Mouse (Mus musculus): ENCODE measurements around the gene Tbxas1.

The Tbxas1 gene

DNA sequence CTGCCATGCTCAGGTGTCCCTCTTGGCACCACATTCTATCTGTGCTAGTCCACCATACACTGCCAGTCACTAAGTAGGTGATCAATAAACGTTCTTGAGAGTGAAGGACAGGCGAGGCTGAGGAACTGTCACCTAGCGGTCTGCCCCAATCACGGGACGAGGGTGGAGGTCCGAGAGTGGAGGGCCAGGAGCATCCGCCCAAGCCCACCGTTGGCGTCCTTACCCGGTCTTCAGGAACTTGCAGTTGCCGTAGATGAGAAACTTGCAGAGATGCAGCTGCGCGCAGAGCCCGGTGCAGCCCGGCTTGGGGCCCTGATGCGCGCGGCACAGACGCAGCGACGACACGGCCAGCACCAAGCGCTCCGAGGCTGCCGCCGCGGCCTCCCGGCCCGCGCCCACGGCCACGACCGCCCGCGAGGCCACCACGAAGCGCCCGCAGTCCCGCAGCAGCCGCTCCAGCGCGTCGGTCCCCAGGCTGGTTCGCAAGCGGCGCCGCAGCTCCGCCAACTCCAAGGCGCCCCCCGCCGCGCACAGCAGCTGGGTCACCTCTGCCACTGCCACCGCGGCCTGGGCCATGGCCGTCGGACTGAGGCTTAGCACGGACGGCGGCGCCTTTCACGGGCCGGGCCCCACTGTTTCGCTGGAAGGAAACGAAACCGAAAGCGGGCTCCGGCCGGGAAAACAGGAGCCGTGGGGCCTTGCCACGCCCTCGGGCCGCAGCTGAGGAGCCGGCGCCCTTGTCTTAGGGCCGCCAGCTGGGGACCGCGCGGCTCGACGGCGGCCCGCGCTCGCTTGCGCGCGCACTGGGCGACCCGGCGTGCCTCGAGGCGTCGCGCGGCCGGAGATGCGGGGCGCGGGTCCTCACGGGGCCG, 242.6 kb downstream of the Tbxas1 start, which contains the start of gene Parp12:
TSS of gene Parp12 (minus strand) at position 766 of the 872 bp plus-strand sequence.
- no peak for DNase-seq (ENCODE audit: low read depth, low spot score)

DNA sequence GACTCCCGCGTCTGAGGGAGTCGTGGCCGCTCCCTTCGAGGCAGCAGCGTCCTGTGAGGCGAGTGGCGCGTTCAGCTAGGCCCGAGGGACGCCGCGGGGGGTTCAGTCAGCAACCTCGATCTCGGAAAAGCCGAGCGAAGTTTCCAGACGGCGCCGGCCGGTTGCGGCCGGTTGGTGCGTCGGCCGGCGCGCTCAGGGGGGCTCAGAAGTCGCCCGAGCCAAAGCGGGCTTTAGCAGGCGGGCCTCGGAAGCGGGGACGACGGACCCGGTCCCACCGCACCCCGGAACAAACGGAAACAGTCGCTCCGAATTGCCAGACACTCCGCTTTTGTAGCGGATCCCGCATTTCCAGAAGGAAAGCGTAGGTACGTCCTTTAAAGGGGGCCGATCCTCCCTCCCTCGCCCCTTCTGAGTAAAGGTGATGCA, 243.3 kb downstream of the Tbxas1 start:
- DNase-seq (ENCODE audit: low read depth, low spot score), result no peak

DNA sequence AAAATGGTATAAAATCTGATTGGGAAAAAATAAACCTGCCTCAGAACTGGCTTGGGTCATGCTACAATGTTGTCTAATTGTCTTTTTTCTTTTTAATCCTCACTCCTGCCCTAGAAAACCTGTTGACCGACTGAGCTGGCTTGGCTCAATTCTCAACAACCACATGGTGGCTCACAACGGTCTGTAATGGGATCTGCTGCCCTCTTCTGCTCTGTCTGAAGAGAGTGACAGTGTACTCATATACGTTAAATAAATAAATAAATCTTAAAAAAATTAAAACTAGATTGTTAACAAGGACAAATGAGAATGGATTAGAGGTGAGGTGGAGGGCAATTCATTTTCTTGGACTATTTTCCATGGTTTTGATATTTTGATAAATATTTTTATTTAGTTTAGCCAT, 245.5 kb downstream of the Tbxas1 start:
- DNase-seq (ENCODE audit: low read depth, low spot score), result no peak

DNA sequence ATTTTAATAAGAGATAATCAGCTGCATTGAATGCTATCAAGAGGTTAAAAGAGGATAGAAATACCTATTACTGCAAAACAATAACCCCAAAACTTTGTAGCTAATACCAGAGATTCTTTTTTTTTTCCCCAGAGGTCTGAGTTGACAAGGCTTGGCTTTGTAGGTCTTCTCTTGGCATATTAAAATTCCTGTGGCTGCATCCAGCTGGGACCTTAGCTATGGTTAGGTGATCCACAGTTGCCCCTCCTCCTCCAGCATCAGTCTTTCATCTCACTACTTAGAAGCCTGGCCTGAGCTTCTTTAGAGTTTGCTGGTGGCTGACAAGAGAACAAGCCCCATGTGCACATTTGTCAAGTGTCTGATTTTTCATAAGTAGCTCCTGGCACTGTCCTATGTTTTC, 249.5 kb downstream of the Tbxas1 start:
- no peak for DNase-seq (ENCODE audit: low read depth, low spot score)

DNA sequence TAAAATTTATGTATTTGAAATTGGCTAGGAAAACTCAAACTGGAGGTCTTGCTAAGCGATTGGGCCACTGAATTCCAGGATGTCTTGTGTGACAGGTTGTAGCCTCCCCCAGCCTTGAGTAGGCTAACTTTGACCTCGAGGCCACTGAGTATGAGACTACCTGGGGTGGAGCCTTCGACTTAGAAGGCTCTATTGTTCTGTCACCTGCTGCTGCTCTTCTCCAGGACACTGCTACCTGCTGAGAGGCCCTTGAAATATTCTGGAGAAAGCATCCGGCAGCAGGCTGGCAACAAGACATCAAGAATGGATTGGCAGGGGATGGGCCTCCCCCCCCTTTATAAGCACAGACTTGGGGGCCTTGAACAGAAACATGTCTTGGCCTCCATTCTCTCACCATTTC, 256.3 kb downstream of the Tbxas1 start:
- no peak for DNase-seq (ENCODE audit: low read depth, low spot score)

DNA sequence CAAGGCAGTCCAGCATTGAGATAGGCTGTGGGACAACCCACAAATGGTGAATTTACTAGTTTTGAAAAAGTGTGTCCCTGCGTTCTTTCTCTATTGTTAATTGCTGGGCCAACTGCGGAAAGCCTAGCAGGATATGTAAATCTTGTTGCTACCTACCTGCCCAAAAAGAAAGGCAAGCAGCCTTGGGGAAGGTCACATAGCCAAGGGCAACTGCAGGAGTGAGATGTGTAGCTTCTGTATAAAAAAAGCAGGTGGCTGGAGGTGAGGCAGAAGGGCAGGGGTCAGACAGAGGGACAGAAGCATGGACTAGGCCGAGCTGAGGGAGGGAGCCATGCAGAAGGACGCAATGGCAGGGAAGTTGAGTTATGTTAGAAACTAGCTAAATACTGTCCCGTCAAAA, 257.4 kb downstream of the Tbxas1 start:
- no peak for DNase-seq (ENCODE audit: low read depth, low spot score)
